Mouse (Mus musculus): ENCODE data around the gene Epb41l1.

Gene Epb41l1

GRCm38 (mm10) chr2:156425618-156426017 is 4.9 kb downstream of the Epb41l1 start:
- in situ Hi-C loops (cut with MseI, MboI) = no loop called here

- in situ Hi-C loops (cut with MseI, MboI) = no loop called here
Measured at GRCm38 (mm10) chr2:156426151-156426550, 5.4 kb downstream of the Epb41l1 start.

DNA sequence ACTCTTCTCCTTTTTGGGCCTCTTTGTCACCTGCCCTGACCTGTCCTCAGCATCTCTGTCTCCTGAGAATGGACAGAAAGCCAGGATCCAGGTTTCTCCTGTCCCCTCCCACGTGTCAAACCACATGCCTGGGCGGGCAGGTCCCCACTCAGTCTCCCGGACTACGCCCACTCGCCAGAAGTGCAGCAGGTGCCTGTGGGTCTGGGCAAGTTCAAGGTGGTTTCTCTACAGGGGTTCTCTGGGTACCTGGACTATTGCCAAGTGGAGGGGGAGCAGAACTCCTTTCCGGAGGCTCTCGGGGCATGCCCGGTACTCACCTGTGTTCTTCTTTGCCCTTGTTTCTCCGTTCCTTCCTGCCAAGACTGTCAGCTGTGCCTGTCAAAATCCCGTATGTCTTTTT is 9.1 kb downstream of the Epb41l1 start:
- in situ Hi-C loops (cut with MseI, MboI) = no loop called here

- in situ Hi-C loops (cut with MseI, MboI) = no loop called here
Measured at GRCm38 (mm10) chr2:156430326-156430725, 9.6 kb downstream of the Epb41l1 start.

GRCm38 (mm10) chr2:156431409-156431808 is 10.7 kb downstream of the Epb41l1 start:
- in situ Hi-C loops (cut with MseI, MboI) = no loop called here

GRCm38 (mm10) chr2:156432086-156432485 is 11.4 kb downstream of the Epb41l1 start:
- in situ Hi-C loops (cut with MseI, MboI) = no loop called here

GRCm38 (mm10) chr2:156432874-156433868 is 12.5 kb downstream of the Epb41l1 start:
- in situ Hi-C loops (cut with MseI, MboI) = no loop called here

GRCm38 (mm10) chr2:156437637-156438036 is 16.9 kb downstream of the Epb41l1 start:
- in situ Hi-C loops (cut with MseI, MboI) = no loop called here

DNA sequence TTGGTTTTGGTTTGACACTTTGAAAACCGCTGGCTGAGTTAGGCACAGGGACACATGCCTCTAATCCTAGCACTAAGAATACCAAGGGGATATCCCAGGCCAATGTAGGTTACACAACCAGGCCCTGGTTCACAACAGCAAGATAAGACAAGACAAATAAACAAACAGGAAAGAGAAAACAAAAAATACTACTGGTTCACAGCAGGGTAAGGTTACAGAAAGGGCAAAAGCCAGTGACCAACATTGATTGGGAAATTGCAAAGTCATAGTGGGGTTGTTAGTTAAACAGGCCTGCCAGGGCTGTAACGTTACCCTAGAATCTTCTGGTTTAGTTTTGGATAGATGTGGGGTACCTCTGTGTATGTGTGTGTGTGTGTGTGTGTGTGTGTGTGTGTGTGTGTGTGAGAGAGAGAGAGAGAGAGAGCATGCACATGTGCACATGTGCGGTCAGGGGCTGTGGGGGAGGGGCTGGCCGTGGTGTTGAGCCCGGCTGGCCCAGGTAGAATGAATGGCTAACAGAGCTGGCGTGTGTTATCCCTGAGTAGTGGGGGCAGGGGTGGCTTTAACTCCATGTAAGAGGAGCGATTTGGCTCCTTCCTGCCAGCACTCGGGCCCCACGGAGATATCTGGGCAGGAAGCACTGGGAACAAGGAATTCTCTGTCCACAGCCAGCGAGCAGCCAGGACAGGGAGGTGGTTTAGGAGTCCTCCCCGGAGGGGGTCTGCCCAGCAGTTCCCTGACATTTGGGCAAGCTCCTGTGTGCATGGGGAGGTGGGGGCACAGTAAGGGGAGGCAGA is 19.2 kb downstream of the Epb41l1 start:
- in situ Hi-C loops (cut with MseI, MboI) = no loop called here

- in situ Hi-C loops (cut with MseI, MboI) = no loop called here
Measured at GRCm38 (mm10) chr2:156441909-156442308, 21.2 kb downstream of the Epb41l1 start.

GRCm38 (mm10) chr2:156443323-156443722 is 22.6 kb downstream of the Epb41l1 start:
- in situ Hi-C loops (cut with MseI, MboI) = no loop called here

DNA sequence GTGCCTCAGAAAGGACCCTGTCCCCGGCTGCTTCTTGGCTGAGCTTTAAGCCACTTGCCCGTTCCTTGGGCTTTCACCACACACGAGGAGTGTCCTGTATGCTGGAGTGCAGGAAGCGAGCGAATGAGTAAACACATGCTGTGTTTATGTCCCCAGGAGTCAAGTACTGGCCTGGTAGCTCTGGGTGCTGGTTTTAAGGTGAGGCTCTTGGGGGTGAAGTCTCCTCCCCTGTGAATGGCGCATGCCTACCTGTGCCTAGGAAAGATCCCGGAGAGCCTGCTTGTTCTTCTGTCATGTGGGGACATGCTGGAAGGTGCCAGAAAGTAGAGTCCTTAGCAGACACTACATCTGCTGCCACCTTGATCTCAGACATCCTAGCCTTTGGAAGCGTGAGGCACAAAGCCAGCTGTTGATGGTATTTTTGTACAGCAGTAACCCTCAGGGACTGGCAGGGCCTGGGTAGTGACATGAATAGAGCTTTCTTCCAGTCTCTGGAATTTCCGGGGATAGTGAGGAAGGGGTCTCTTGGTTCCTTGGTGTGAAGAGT is 25.9 kb downstream of the Epb41l1 start:
- in situ Hi-C loops (cut with MseI, MboI) = no loop called here

GRCm38 (mm10) chr2:156447413-156448295 is 26.9 kb downstream of the Epb41l1 start:
- in situ Hi-C loops (cut with MseI, MboI) = no loop called here

DNA sequence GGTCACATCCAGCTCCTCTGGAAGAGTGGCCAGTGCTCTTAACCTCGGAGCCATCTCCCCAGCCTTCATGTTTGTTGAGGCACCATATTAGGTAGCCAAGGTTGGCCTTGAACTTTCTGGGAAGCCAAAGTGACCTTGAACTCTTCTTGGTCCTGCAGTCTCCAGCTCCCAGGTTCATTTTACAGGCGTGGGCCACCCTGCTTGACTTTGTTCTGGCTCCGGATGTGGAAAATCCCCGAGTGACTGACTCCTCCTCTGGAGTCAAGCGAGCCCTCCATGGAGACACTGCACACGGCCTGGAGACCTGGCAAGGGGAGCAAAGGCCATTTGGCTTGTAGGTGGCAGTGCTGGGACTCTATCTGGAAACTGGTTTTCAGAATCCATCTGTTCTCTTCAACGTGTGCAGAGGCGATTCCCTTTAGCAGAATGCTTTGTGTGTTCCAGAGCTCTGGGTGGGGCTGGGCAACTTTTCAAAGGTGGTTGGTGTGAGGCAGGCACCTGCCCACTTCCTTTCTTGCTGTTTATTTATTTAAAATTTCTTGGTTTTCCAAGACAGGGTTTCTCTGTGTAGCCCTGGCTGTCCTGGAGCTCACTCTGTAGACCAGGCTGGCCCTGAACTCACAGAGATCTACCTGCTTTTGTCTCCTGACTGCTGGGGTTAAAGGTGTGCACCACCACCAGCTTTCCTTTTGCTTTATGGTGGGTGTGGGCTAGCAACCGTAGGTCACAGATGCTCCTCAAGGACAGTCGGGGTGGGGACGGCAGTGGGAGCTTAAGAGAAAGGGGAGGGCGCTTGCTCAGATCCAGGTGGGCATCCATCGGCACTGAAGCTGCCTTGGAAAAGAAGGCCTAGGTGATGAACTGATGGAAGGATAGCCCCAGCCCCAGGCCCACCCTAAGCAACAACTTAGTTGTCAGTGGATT is 30.8 kb downstream of the Epb41l1 start:
- in situ Hi-C loops (cut with MseI, MboI) = no loop called here

DNA sequence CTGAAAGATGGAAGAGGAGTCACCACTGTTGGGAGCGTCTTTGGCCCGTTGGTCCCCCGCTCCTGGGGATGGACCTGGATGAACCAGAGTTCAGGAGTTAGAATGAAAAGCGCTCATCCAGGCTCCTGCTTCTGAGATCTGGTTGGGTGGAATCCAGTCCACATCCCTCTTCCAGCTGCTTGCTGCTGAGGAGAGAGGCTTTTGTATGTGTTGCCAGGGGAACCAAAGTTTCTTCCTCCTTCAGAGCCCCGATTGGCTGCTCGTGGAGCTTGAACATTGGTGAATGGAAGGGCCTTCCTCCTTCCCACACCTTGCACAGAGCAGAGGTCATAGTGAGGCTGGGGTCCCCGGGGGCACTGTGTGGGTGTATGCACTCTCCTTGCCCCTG is 31.4 kb downstream of the Epb41l1 start:
- in situ Hi-C loops (cut with MseI, MboI) = no loop called here

GRCm38 (mm10) chr2:156453822-156454221 is 33.1 kb downstream of the Epb41l1 start:
- in situ Hi-C loops (cut with MseI, MboI) = no loop called here

- in situ Hi-C loops (cut with MseI, MboI) = no loop called here
Measured at GRCm38 (mm10) chr2:156455508-156456108, 34.9 kb downstream of the Epb41l1 start.

GRCm38 (mm10) chr2:156456386-156457342 is 36.0 kb downstream of the Epb41l1 start:
- in situ Hi-C loops (cut with MseI, MboI) = no loop called here

DNA sequence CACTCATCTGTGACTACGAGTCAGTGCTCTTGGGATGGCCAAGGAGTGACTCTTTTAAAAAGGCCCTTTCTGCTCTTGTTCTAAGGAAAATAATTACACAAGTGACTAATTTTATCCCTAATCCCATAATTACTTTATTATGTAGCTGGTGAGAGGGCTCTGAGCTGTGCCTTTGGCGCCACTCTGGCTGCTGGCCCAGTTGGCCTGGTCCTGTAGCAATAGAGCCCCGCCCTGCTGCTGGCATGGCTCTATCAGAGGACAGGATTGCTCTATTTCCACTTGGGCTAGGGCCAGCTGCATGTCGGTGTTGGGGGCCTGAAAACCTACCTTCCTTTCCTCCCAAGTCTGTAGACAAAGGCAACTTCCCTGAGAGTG is 36.6 kb downstream of the Epb41l1 start:
- in situ Hi-C loops (cut with MseI, MboI) = no loop called here
